In the genomic region with DNA sequence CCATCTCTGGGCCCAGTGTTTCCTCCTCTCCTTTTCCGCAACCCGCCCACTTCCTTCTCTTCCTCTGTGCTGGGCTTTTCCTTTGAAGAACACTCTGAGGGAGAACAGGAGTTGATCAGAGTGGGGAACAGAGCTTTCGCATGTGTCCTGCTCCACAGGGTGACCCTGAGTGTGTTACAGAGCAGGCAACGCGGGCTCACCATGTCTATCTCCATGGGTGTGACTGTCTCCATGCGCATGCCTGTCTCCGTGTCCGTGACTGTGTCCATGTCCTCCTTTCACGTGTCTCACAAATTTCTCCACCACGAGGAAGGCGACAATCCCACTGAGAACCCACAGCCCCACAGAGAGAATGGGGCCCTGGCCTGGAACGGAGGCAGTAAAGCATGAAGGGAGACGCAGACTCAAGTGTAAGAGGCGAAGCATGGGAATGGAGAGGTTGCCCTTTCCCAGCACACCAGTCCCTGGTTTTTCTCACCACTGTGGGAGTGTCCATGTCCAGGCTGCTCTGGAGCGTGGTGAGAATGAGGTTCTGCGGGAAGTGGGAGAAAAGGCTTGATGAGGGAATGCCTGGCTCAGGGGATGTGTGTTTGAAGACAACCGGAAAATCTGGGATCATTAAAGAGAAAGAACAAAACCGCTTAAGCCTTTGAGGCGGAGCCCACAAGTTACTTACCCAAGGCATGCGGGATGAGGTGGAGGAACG, we compare ENCODE assay signal across 8 mouse cellular contexts. TPM values are rescaled to one million over a fixed set of nuclear protein-coding genes. Genes with fewer than 3 reads are reported as not detected.
DNase-seq lines count a peak whose midpoint lies in the region; ATAC-seq and TF ChIP-seq lines count a peak whose summit lies in the region.

No protein-coding gene starts in this region.

- peaks cover 56% of the 10 kb centered on the region for H3K4me1 ChIP-seq in heart, embryonic 11.5 days (ENCODE audit: control insufficient read depth, insufficient read depth, low read length)
- H3K4me1 ChIP-seq in MEL (ENCODE audit: control insufficient read depth in 1 of 2, insufficient read depth in 2 of 2, low read length in 2 of 2) = peaks cover 2 to 37% of the 10 kb centered on the region in 2 experiments; a peak in 3 of 4 replicates
- H3K4me1 ChIP-seq in forebrain, embryonic 13.5 days = peaks cover 77% of the 10 kb centered on the region
- H3K4me1 ChIP-seq in limb, embryonic 14.5 days (ENCODE audit: control insufficient read depth, insufficient read depth, low read length) = peaks cover 43% of the 10 kb centered on the region
- peaks cover 62% of the 10 kb centered on the region for H3K4me1 ChIP-seq in stomach, embryonic 16.5 days (ENCODE audit: control insufficient read depth, insufficient read depth, low read length)

- no peak for DNase-seq in heart, adult 9 months (ENCODE audit: low spot score in 2 of 2)
- no peak for DNase-seq in MEL (ENCODE audit: low read depth, low spot score)
- DNase-seq in limb, embryonic 14.5 days (ENCODE audit: low spot score) = no peak
- no peak for DNase-seq in spleen, adult 18-20 months
- no peak for DNase-seq in gastrocnemius, postnatal 14 days

- peak overlapping the region; percentile 91 for H3K4me3 ChIP-seq in heart, embryonic 11.5 days (ENCODE audit: low read depth, low read length)
- H3K4me3 ChIP-seq in MEL (ENCODE audit: control insufficient read depth in 1 of 2, insufficient read depth in 1 of 2, low read depth in 2 of 2, low read length in 2 of 2) = peak overlapping the region; percentile 54 to 90
- H3K4me3 ChIP-seq in forebrain, embryonic 13.5 days = peak overlapping the region; percentile 87
- peak overlapping the region; percentile 89 for H3K4me3 ChIP-seq in limb, embryonic 14.5 days (replicated peaks; ENCODE audit: low read length)
- peak overlapping the region; percentile 93 for H3K4me3 ChIP-seq in stomach, embryonic 16.5 days (replicated peaks; ENCODE audit: low read length)

- intact Hi-C loops in gastrocnemius, postnatal 14 days (cut with DNase I; ENCODE audit: low total_unique reads) = no loop called here

- H3K36me3 ChIP-seq in heart, embryonic 11.5 days (ENCODE audit: control insufficient read depth, insufficient read depth, low read length) = peaks cover 15% of the 10 kb centered on the region
- H3K36me3 ChIP-seq in MEL (ENCODE audit: control insufficient read depth in 1 of 2, insufficient read depth in 2 of 2, low read length in 2 of 2) = peaks cover 4 to 17% of the 10 kb centered on the region in 2 experiments; a peak in 3 of 4 replicates
- peaks cover 30% of the 10 kb centered on the region for H3K36me3 ChIP-seq in forebrain, embryonic 13.5 days (ENCODE audit: poor library complexity, severe bottlenecking)
- H3K36me3 ChIP-seq in limb, embryonic 14.5 days (ENCODE audit: control insufficient read depth, insufficient read depth, low read length) = peaks cover 43% of the 10 kb centered on the region
- H3K36me3 ChIP-seq in stomach, embryonic 16.5 days (ENCODE audit: control insufficient read depth, insufficient read depth, low read length) = peaks cover 19% of the 10 kb centered on the region

- H3K9me3 ChIP-seq in heart, embryonic 11.5 days (replicated peaks; ENCODE audit: control insufficient read depth, low read length) = no peaks in the 10 kb centered on the region
- no peaks in the 10 kb centered on the region for H3K9me3 ChIP-seq in MEL (replicated peaks; ENCODE audit: insufficient read depth, low read length)
- no peaks in the 10 kb centered on the region for H3K9me3 ChIP-seq in forebrain, embryonic 13.5 days (replicated peaks)
- H3K9me3 ChIP-seq in limb, embryonic 14.5 days (ENCODE audit: control insufficient read depth, low read length) = no peaks in the 10 kb centered on the region
- no peaks in the 10 kb centered on the region for H3K9me3 ChIP-seq in stomach, embryonic 16.5 days (replicated peaks; ENCODE audit: control insufficient read depth, low read length)

- H3K79me2 ChIP-seq in MEL (ENCODE audit: control insufficient read depth, insufficient read depth, low read length, poor library complexity) = peaks cover 46% of the 10 kb centered on the region

- H3K27ac ChIP-seq in heart, embryonic 11.5 days (ENCODE audit: low read depth, low read length) = 0 out of 2 replicates have a peak overlapping the region, but pooled peaks have one; percentile 95
- no peak overlapping the region for H3K27ac ChIP-seq in MEL (ENCODE audit: control insufficient read depth, low read depth, low read length)
- peak overlapping the region; percentile 97; the same call in 1 of the 2 replicates for H3K27ac ChIP-seq in forebrain, embryonic 13.5 days
- no peak overlapping the region for H3K27ac ChIP-seq in limb, embryonic 14.5 days (replicated peaks; ENCODE audit: low read depth, low read length)
- H3K27ac ChIP-seq in stomach, embryonic 16.5 days (ENCODE audit: low read length) = no peak overlapping the region

- ATAC-seq in heart, embryonic 11.5 days (replicated peaks; ENCODE audit: insufficient number of reproducible peaks, low FRiP score, low TSS enrichment) = no peak
- ATAC-seq in forebrain, embryonic 13.5 days = no peak
- ATAC-seq in limb, embryonic 14.5 days (ENCODE audit: low FRiP score, low read depth) = no peak
- no peak for ATAC-seq in stomach, embryonic 16.5 days (ENCODE audit: insufficient read depth, low FRiP score)

- H3K4me2 ChIP-seq in heart, embryonic 11.5 days = peak overlapping the region; percentile 99
- H3K4me2 ChIP-seq in forebrain, embryonic 13.5 days = peak overlapping the region; percentile 99
- H3K4me2 ChIP-seq in limb, embryonic 14.5 days (replicated peaks; ENCODE audit: low read depth, low read length, severe bottlenecking) = peak overlapping the region; percentile 96
- H3K4me2 ChIP-seq in stomach, embryonic 16.5 days (ENCODE audit: low read depth, low read length) = peak overlapping the region; percentile 99

- 83% methylated on average over 21 of the region's 21 CpGs for WGBS in heart, embryonic 11.5 days (ENCODE audit: insufficient replicate concordance)
- 75% methylated on average over 21 of the region's 21 CpGs for WGBS in forebrain, embryonic 13.5 days
- WGBS in limb, embryonic 14.5 days = 84% methylated on average over 21 of the region's 21 CpGs
- 70% methylated on average over 21 of the region's 21 CpGs for WGBS in stomach, embryonic 16.5 days

- peak overlapping the region; percentile 98 for H3K9ac ChIP-seq in heart, embryonic 11.5 days (ENCODE audit: low read depth, low read length)
- peak overlapping the region; percentile 99 for H3K9ac ChIP-seq in MEL (ENCODE audit: control insufficient read depth, low read depth, low read length, poor library complexity, severe bottlenecking)
- peak overlapping the region; percentile 94 for H3K9ac ChIP-seq in forebrain, embryonic 13.5 days
- H3K9ac ChIP-seq in limb, embryonic 14.5 days (ENCODE audit: low read depth, low read length, severe bottlenecking) = peak overlapping the region; percentile 96
- peak overlapping the region; percentile 96 for H3K9ac ChIP-seq in stomach, embryonic 16.5 days (ENCODE audit: low read length)

- no peaks in the 10 kb centered on the region for H3K27me3 ChIP-seq in heart, embryonic 11.5 days (ENCODE audit: control insufficient read depth, insufficient read depth, low read length)
- no peaks in the 10 kb centered on the region for H3K27me3 ChIP-seq in MEL (ENCODE audit: control insufficient read depth in 1 of 2, insufficient read depth in 2 of 2, low read length in 2 of 2)
- H3K27me3 ChIP-seq in forebrain, embryonic 13.5 days = no peaks in the 10 kb centered on the region
- H3K27me3 ChIP-seq in limb, embryonic 14.5 days (ENCODE audit: control insufficient read depth, insufficient read depth, low read length) = no peaks in the 10 kb centered on the region
- H3K27me3 ChIP-seq in stomach, embryonic 16.5 days (ENCODE audit: control insufficient read depth, insufficient read depth, low read length) = no peaks in the 10 kb centered on the region

- no peak for TF ChIP-seq EP300 in MEL (IDR thresholded peaks at IDR 0.05; ENCODE audit: low read depth in 1 of 2, low read length in 2 of 2)

- TF ChIP-seq CTCF in MEL (IDR thresholded peaks at IDR 0.05 in 2 of 3, conservative IDR thresholded peaks at IDR 0.05 in 1 of 3; ENCODE audit: control insufficient read depth in 1 of 3, insufficient read depth in 1 of 3, low read depth in 2 of 3, low read length in 3 of 3, poor library complexity in 1 of 3, severe bottlenecking in 1 of 3) = no peak

- TF ChIP-seq POLR2A in MEL (IDR thresholded peaks at IDR 0.05; ENCODE audit: control insufficient read depth in 1 of 2, insufficient read depth in 1 of 2, low read depth in 1 of 2, low read length in 2 of 2, poor library complexity in 1 of 2) = no peak
- TF ChIP-seq POLR2A in limb, embryonic 14.5 days (IDR thresholded peaks at IDR 0.05; ENCODE audit: borderline replicate concordance, extremely low read depth, insufficient read depth, insufficient read length) = no peak

- no peak for TF ChIP-seq RAD21 in MEL (IDR thresholded peaks at IDR 0.05; ENCODE audit: low read depth, low read length)

RNA-seq across cellular contexts. Expression of a gene that starts 1.4 kb away (rescaled TPM):
- polyA plus RNA-seq in heart, embryonic 11.5 days (2014; fragmentation: Nextera tagmentation; extraction: Ambion mirVana) = 61.4 and 67.2 TPM in 2 replicates
- 125 and 152 TPM in 2 replicates for total RNA-seq in MEL (2012; rRNA removed)
- polyA plus RNA-seq in MEL (2012; ENCODE audit: insufficient read depth in 1 of 2, insufficient read length in 2 of 2, low read depth in 1 of 2, low replicate concordance in 2 of 2, missing spikeins in 1 of 2) = 100 to 1,000 TPM in 1 of 2 experiments, not detected in 1; 150 TPM
- polyA plus RNA-seq in forebrain, embryonic 13.5 days (2015; fragmentation: Nextera tagmentation; extraction: Ambion mirVana) = 139 and 159 TPM in 2 replicates
- 197 and 283 TPM in 2 replicates for polyA plus RNA-seq in limb, embryonic 14.5 days (2012; rRNA removed)
- 132 and 133 TPM in 2 replicates for polyA plus RNA-seq in limb, embryonic 14.5 days (2014; fragmentation: Nextera tagmentation; extraction: Ambion mirVana)
- 194 and 195 TPM in 2 replicates for polyA plus RNA-seq in stomach, embryonic 16.5 days (2015; fragmentation: Nextera tagmentation; extraction: Ambion mirVana)
- total RNA-seq in gastrocnemius, postnatal 14 days (2021) = 10 to 100 TPM; 44.9 to 60.1 TPM

RNA-seq across cellular contexts. Expression of a gene that starts 1.6 kb away (rescaled TPM):
- polyA plus RNA-seq in heart, embryonic 11.5 days (2014; fragmentation: Nextera tagmentation; extraction: Ambion mirVana) = 13.8 and 14.6 TPM in 2 replicates
- total RNA-seq in MEL (2012; rRNA removed) = 37.2 and 37.6 TPM in 2 replicates
- polyA plus RNA-seq in MEL (2012; ENCODE audit: insufficient read depth in 1 of 2, insufficient read length in 2 of 2, low read depth in 1 of 2, low replicate concordance in 2 of 2, missing spikeins in 1 of 2) = 10 to 100 TPM in 1 of 2 experiments, not detected in 1; 63.4 TPM
- polyA plus RNA-seq in forebrain, embryonic 13.5 days (2015; fragmentation: Nextera tagmentation; extraction: Ambion mirVana) = 52.6 and 57.1 TPM in 2 replicates
- 83.2 and 98.9 TPM in 2 replicates for polyA plus RNA-seq in limb, embryonic 14.5 days (2012; rRNA removed)
- polyA plus RNA-seq in limb, embryonic 14.5 days (2014; fragmentation: Nextera tagmentation; extraction: Ambion mirVana) = 29.2 and 33.6 TPM in 2 replicates
- 36.3 and 37.7 TPM in 2 replicates for polyA plus RNA-seq in stomach, embryonic 16.5 days (2015; fragmentation: Nextera tagmentation; extraction: Ambion mirVana)
- 10 to 100 TPM; 35.2 to 35.8 TPM for total RNA-seq in gastrocnemius, postnatal 14 days (2021)

RNA-seq across cellular contexts. Expression of a gene that starts 2.2 kb away (rescaled TPM):
- polyA plus RNA-seq in heart, embryonic 11.5 days (2014; fragmentation: Nextera tagmentation; extraction: Ambion mirVana) = 29.4 and 35.5 TPM in 2 replicates
- total RNA-seq in MEL (2012; rRNA removed) = 19.6 and 24.1 TPM in 2 replicates
- 10 to 100 TPM in 1 of 2 experiments, not detected in 1; 34.4 TPM for polyA plus RNA-seq in MEL (2012; ENCODE audit: insufficient read depth in 1 of 2, insufficient read length in 2 of 2, low read depth in 1 of 2, low replicate concordance in 2 of 2, missing spikeins in 1 of 2)
- polyA plus RNA-seq in forebrain, embryonic 13.5 days (2015; fragmentation: Nextera tagmentation; extraction: Ambion mirVana) = 76.0 and 88.0 TPM in 2 replicates
- 104 and 109 TPM in 2 replicates for polyA plus RNA-seq in limb, embryonic 14.5 days (2012; rRNA removed)
- 46.4 and 48.1 TPM in 2 replicates for polyA plus RNA-seq in limb, embryonic 14.5 days (2014; fragmentation: Nextera tagmentation; extraction: Ambion mirVana)
- polyA plus RNA-seq in stomach, embryonic 16.5 days (2015; fragmentation: Nextera tagmentation; extraction: Ambion mirVana) = 38.9 and 41.3 TPM in 2 replicates
- 10 to 100 TPM; 50.1 to 51.3 TPM for total RNA-seq in gastrocnemius, postnatal 14 days (2021)

RNA-seq across cellular contexts. Expression of a gene that starts 5.6 kb away (rescaled TPM):
- polyA plus RNA-seq in heart, embryonic 11.5 days (2014; fragmentation: Nextera tagmentation; extraction: Ambion mirVana) = 3.9 and 4.4 TPM in 2 replicates
- total RNA-seq in MEL (2012; rRNA removed) = 12.4 and 18.3 TPM in 2 replicates
- 10 to 100 TPM in 1 of 2 experiments, not detected in 1; 28.4 TPM for polyA plus RNA-seq in MEL (2012; ENCODE audit: insufficient read depth in 1 of 2, insufficient read length in 2 of 2, low read depth in 1 of 2, low replicate concordance in 2 of 2, missing spikeins in 1 of 2)
- 12.4 and 15.3 TPM in 2 replicates for polyA plus RNA-seq in forebrain, embryonic 13.5 days (2015; fragmentation: Nextera tagmentation; extraction: Ambion mirVana)
- 54.0 and 81.7 TPM in 2 replicates for polyA plus RNA-seq in limb, embryonic 14.5 days (2012; rRNA removed)
- polyA plus RNA-seq in limb, embryonic 14.5 days (2014; fragmentation: Nextera tagmentation; extraction: Ambion mirVana) = 7.0 and 8.4 TPM in 2 replicates
- 8.1 and 10.7 TPM in 2 replicates for polyA plus RNA-seq in stomach, embryonic 16.5 days (2015; fragmentation: Nextera tagmentation; extraction: Ambion mirVana)
- 10 to 100 TPM; 11.3 to 13.1 TPM for total RNA-seq in gastrocnemius, postnatal 14 days (2021)

RNA-seq across cellular contexts. Expression of a gene that starts 9.2 kb away (rescaled TPM):
- 0.31 and 0.70 TPM in 2 replicates for polyA plus RNA-seq in heart, embryonic 11.5 days (2014; fragmentation: Nextera tagmentation; extraction: Ambion mirVana)
- 4.6 and 4.8 TPM in 2 replicates for total RNA-seq in MEL (2012; rRNA removed)
- 10 to 100 TPM in 1 of 2 experiments, not detected in 1; 14.5 TPM for polyA plus RNA-seq in MEL (2012; ENCODE audit: insufficient read depth in 1 of 2, insufficient read length in 2 of 2, low read depth in 1 of 2, low replicate concordance in 2 of 2, missing spikeins in 1 of 2)
- 0.80 and 1.3 TPM in 2 replicates for polyA plus RNA-seq in forebrain, embryonic 13.5 days (2015; fragmentation: Nextera tagmentation; extraction: Ambion mirVana)
- 201 and 242 TPM in 2 replicates for polyA plus RNA-seq in limb, embryonic 14.5 days (2012; rRNA removed)
- polyA plus RNA-seq in limb, embryonic 14.5 days (2014; fragmentation: Nextera tagmentation; extraction: Ambion mirVana) = 71.6 and 72.1 TPM in 2 replicates
- 0.57 and 0.61 TPM in 2 replicates for polyA plus RNA-seq in stomach, embryonic 16.5 days (2015; fragmentation: Nextera tagmentation; extraction: Ambion mirVana)
- total RNA-seq in gastrocnemius, postnatal 14 days (2021) = 10 to 100 TPM; 51.1 to 56.0 TPM

Comparison
In these comparisons a context has a peak if more than half of its experiments do, and no peak if none do; other contexts are left out.
1. H3K27ac ChIP-seq: peak in heart, embryonic 11.5 days (single experiment) and forebrain, embryonic 13.5 days (single experiment); none in MEL (single experiment), limb, embryonic 14.5 days (single experiment) and stomach, embryonic 16.5 days (single experiment).
2. Peak in every context shown above with its lines, with median percentiles within 50 percentile points of each other: H3K4me2 ChIP-seq, H3K4me3 ChIP-seq and H3K9ac ChIP-seq.